Mouse (Mus musculus) hindbrain, embryonic 10.5 days (tissue): ENCODE measurements around the gene Ccnf. TPM values are rescaled to one million over a fixed set of nuclear protein-coding genes. Genes with fewer than 3 reads are reported as not detected.
A peak's percentile ranks its signal among the peaks of the same experiment; 100 is the strongest.

Experiments
- DNase-seq: peaks from one replicate; pipeline ENCODE4 v3.0.0-alpha.2; 2017; ENCODE audit warnings: low spot score
- H3K27ac ChIP-seq: fragments of 300-500 bp; sonication (generic); 2 replicates; pipeline ENCODE4 v1.5.1; 2016; ENCODE audit warnings: mild to moderate bottlenecking, moderate library complexity
- H3K27me3 ChIP-seq: fragments of 300-500 bp; sonication (generic); 2 replicates; pipeline ENCODE4 v1.6.1; 2016; ENCODE audit warnings: mild to moderate bottlenecking; ENCODE audit not compliant: poor library complexity, insufficient read depth, severe bottlenecking
- H3K36me3 ChIP-seq: fragments of 300-500 bp; sonication (generic); 2 replicates; pipeline ENCODE4 v1.6.1; 2016; ENCODE audit warnings: mild to moderate bottlenecking, moderate library complexity
- H3K4me1 ChIP-seq: fragments of 300-500 bp; sonication (generic); replicated peaks from 2 replicates; pipeline ENCODE4 v1.6.1; 2016; ENCODE audit warnings: mild to moderate bottlenecking
- H3K4me3 ChIP-seq: fragments of 300-500 bp; sonication (generic); 2 replicates; pipeline ENCODE4 v1.5.1; 2016; ENCODE audit warnings: mild to moderate bottlenecking, moderate library complexity
- H3K9me3 ChIP-seq: fragments of 300-500 bp; sonication (generic); 2 replicates; pipeline ENCODE4 v1.6.1; 2016; ENCODE audit warnings: mild to moderate bottlenecking, moderate library complexity
- WGBS: fragments of 180-500 bp; shearing (Covaris S2); methylation state at CpG from one replicate; pipeline ENCODE4 v1.1.7; 2016; 5-methylcytosine and 5-hydroxymethylcytosine counted together
- polyA plus RNA-seq: library from polyadenylated mRNA; unstranded; fragments of >200 nt; fragmentation: Nextera tagmentation; extraction: Ambion mirVana; gene quantifications from 2 replicates; pipeline ENCODE4 v1.2.1, GENCODE M21; 2016

Gene Ccnf
- polyA plus RNA-seq, 1 experiment from 2014 or later = 97.9 TPM

GRCm38 (mm10) chr17:24252329-24252728, 1.0 kb upstream of the Ccnf start:
- 94% methylated on average over 2 of the region's 2 CpGs for WGBS
- DNase-seq = no peak
- H3K9me3 ChIP-seq = 0 out of 2 replicates have a peak, but pooled peaks cover 4% of the 10 kb centered on the region
- peak overlapping the region; percentile 97 for H3K27ac ChIP-seq
- no peaks in the 10 kb centered on the region for H3K27me3 ChIP-seq
- H3K36me3 ChIP-seq = peaks cover 25% of the 10 kb centered on the region
- H3K4me1 ChIP-seq = peaks cover 17% of the 10 kb centered on the region
- peak overlapping the region; percentile 84; the same call in 1 of the 2 replicates for H3K4me3 ChIP-seq

DNA sequence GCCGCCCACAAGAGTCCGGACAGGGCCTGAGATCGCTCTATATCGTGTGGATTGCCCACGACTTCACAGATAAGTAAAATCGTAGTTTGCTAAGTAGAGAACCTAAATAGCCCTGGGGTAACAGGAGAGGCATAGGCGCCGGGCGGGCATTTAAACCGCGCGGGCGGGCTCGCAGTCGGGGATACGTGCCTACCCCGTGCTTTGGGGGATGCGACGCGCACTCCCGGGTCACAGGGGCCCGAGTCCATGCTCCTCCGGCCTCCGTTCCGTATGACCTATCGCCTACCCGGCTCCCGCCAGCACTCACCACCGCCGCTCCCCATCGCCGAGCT, 330 bp downstream of the Ccnf start:
- Histone ChIP-seq H3K27ac (peak overlapping the region; percentile 97), H3K9me3 (0 out of 2 replicates have a peak, but pooled peaks cover 4% of the 10 kb centered on the region), H3K4me1 (peaks cover 17% of the 10 kb centered on the region), H3K4me3 (peak overlapping the region; percentile 84), H3K36me3 (peaks cover 38% of the 10 kb centered on the region), H3K27me3 (no peaks in the 10 kb centered on the region)
- DNase-seq = no peak
- WGBS = 0% methylated on average over 32 of the region's 32 CpGs

- peaks cover 16% of the 10 kb centered on the region for H3K9me3 ChIP-seq
- no peak overlapping the region for H3K27ac ChIP-seq
- no peak overlapping the region for H3K4me3 ChIP-seq
- H3K27me3 ChIP-seq = no peaks in the 10 kb centered on the region
- no peak for DNase-seq
- WGBS = 90% methylated on average over 2 of the region's 2 CpGs
- H3K36me3 ChIP-seq = peaks cover 57% of the 10 kb centered on the region
- H3K4me1 ChIP-seq = peaks cover 17% of the 10 kb centered on the region
Observed at GRCm38 (mm10) chr17:24248641-24249040, 2.6 kb downstream of the Ccnf start.

GRCm38 (mm10) chr17:24244061-24244460, 7.2 kb downstream of the Ccnf start:
- Histone ChIP-seq H3K4me1 (no peaks in the 10 kb centered on the region), H3K27ac (no peak overlapping the region), H3K27me3 (no peaks in the 10 kb centered on the region), H3K4me3 (no peak overlapping the region), H3K36me3 (peaks cover 96% of the 10 kb centered on the region), H3K9me3 (peaks cover 17% of the 10 kb centered on the region)
- DNase-seq = no peak
- 95% methylated on average over 8 of the region's 8 CpGs for WGBS

GRCm38 (mm10) chr17:24243311-24243969, 7.8 kb downstream of the Ccnf start:
- Histone ChIP-seq H3K27ac (no peak overlapping the region), H3K4me1 (no peaks in the 10 kb centered on the region), H3K4me3 (no peak overlapping the region), H3K27me3 (no peaks in the 10 kb centered on the region), H3K36me3 (peaks cover 96% of the 10 kb centered on the region), H3K9me3 (peaks cover 17% of the 10 kb centered on the region)
- peak; percentile 25 for DNase-seq
- WGBS = 83% methylated on average over 4 of the region's 4 CpGs

DNA sequence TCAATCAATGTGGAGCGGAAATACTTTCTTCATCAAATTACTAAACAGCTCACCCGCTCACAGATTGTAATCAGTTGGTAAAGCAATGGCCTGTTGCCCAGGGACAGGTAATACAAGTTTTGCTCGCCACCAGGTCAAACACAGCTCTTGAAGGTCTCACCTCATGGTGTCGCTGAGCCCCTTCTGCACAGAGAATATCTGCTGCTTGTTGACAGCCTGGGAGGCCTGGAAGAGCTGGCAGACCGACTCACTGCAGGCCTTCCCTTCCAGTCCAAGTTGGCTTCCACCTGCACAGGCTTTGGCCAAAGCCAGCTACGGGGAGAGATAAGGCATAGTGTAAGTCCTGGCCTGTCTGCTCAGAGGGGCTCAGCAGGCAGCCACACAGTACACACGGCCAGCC, 14.4 kb downstream of the Ccnf start:
- H3K27ac ChIP-seq = no peak overlapping the region
- 96% methylated on average over 7 of the region's 7 CpGs for WGBS
- peaks cover 100% of the 10 kb centered on the region for H3K36me3 ChIP-seq

DNA sequence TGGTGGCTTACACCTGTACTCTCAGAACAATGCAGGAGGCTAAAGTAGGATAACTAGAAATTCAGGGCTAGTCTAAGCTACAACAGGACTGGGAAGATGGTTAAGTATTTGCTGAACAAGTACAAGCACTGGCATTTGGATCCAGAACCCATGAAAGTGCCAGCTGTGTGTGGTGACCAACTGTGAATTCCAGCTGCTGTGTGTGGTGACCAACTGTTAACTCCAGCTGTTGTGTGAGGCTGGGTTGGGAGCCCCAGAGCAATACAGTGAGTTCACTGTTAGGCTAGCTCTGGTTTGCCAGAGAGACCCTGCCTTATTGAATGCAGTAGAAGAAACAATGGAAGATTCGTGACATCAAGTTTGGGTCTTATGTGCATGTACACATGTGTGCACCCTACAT, 14.8 kb downstream of the Ccnf start:
- WGBS = 97% methylated on average over 1 of the region's 1 CpGs
- H3K27ac ChIP-seq = no peak overlapping the region
- no peaks in the 10 kb centered on the region for H3K4me1 ChIP-seq
- H3K36me3 ChIP-seq = peaks cover 100% of the 10 kb centered on the region
- DNase-seq = no peak
- H3K27me3 ChIP-seq = no peaks in the 10 kb centered on the region
- H3K4me3 ChIP-seq = no peak overlapping the region
- no peaks in the 10 kb centered on the region for H3K9me3 ChIP-seq

More for the DNA sequence above, 14.4 kb downstream of the Ccnf start:
- no peak for DNase-seq
- no peaks in the 10 kb centered on the region for H3K9me3 ChIP-seq
- H3K27me3 ChIP-seq = no peaks in the 10 kb centered on the region
- H3K4me1 ChIP-seq = no peaks in the 10 kb centered on the region
- no peak overlapping the region for H3K4me3 ChIP-seq

- no peaks in the 10 kb centered on the region for H3K9me3 ChIP-seq
- H3K36me3 ChIP-seq = peaks cover 100% of the 10 kb centered on the region
- H3K4me1 ChIP-seq = no peaks in the 10 kb centered on the region
- no peaks in the 10 kb centered on the region for H3K27me3 ChIP-seq
- no peak overlapping the region for H3K27ac ChIP-seq
- DNase-seq = no peak
- 89% methylated on average over 7 of the region's 7 CpGs for WGBS
- H3K4me3 ChIP-seq = no peak overlapping the region
Observed at GRCm38 (mm10) chr17:24227941-24228340, 23.3 kb downstream of the Ccnf start.

- H3K36me3 ChIP-seq = peaks cover 95% of the 10 kb centered on the region
- no peaks in the 10 kb centered on the region for H3K4me1 ChIP-seq
- no peaks in the 10 kb centered on the region for H3K27me3 ChIP-seq
- H3K4me3 ChIP-seq = no peak overlapping the region
- H3K9me3 ChIP-seq = no peaks in the 10 kb centered on the region
- WGBS = 93% methylated on average over 8 of the region's 8 CpGs
- no peak for DNase-seq
- H3K27ac ChIP-seq = no peak overlapping the region
Observed at GRCm38 (mm10) chr17:24226721-24227120, 24.6 kb downstream of the Ccnf start.

GRCm38 (mm10) chr17:24225851-24226250, 25.4 kb downstream of the Ccnf start:
- H3K36me3 ChIP-seq = peaks cover 86% of the 10 kb centered on the region

DNA sequence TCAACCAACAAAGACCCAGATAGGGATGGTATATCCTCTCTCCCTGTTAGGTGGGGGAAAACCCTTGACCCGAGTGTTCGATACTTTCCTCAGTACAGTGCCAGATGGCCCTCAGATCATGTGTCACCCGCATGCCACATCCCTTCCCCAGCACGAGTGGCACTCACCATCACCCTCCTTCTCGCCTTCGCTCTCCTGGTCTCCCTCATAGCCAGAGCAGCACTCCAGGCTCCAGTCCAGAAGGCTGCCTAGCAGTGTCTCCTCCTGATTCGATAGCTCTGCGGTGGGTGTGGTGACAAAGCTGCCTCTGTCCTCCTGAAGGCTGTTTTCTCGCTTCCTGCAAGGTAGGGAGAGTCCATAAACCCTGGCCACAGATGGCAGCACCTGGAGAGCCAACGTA, 26.5 kb downstream of the Ccnf start:
- Histone ChIP-seq H3K27ac (no peak overlapping the region), H3K9me3 (no peaks in the 10 kb centered on the region), H3K27me3 (no peaks in the 10 kb centered on the region), H3K4me3 (no peak overlapping the region), H3K4me1 (peaks cover 14% of the 10 kb centered on the region), H3K36me3 (peaks cover 75% of the 10 kb centered on the region)
- WGBS = 94% methylated on average over 10 of the region's 10 CpGs
- no peak for DNase-seq

More at GRCm38 (mm10) chr17:24225851-24226250, 25.4 kb downstream of the Ccnf start:
- Histone ChIP-seq H3K4me1 (peaks cover 4% of the 10 kb centered on the region; the same call in 1 of the 2 replicates), H3K9me3 (no peaks in the 10 kb centered on the region), H3K27me3 (no peaks in the 10 kb centered on the region), H3K27ac (no peak overlapping the region), H3K4me3 (no peak overlapping the region)
- WGBS = 93% methylated on average over 5 of the region's 5 CpGs
- DNase-seq = no peak

GRCm38 (mm10) chr17:24223513-24223912, 27.8 kb downstream of the Ccnf start:
- peaks cover 74% of the 10 kb centered on the region for H3K36me3 ChIP-seq
- peaks cover 23% of the 10 kb centered on the region for H3K4me1 ChIP-seq
- 91% methylated on average over 5 of the region's 5 CpGs for WGBS
- no peaks in the 10 kb centered on the region for H3K27me3 ChIP-seq
- H3K27ac ChIP-seq = no peak overlapping the region
- H3K9me3 ChIP-seq = no peaks in the 10 kb centered on the region
- DNase-seq = no peak
- no peak overlapping the region for H3K4me3 ChIP-seq

GRCm38 (mm10) chr17:24222653-24223052, 28.6 kb downstream of the Ccnf start:
- peaks cover 26% of the 10 kb centered on the region for H3K4me1 ChIP-seq
- no peaks in the 10 kb centered on the region for H3K27me3 ChIP-seq
- DNase-seq = no peak
- no peak overlapping the region for H3K4me3 ChIP-seq
- WGBS = 81% methylated on average over 6 of the region's 6 CpGs
- H3K36me3 ChIP-seq = peaks cover 74% of the 10 kb centered on the region
- H3K27ac ChIP-seq = no peak overlapping the region
- H3K9me3 ChIP-seq = no peaks in the 10 kb centered on the region
